Mouse (Mus musculus) neural tube, embryonic 12.5 days (tissue): ENCODE data around the gene Scly. TPM values are rescaled to one million over a fixed set of nuclear protein-coding genes. Genes with fewer than 3 reads are reported as not detected.

Experiments used
- ATAC-seq: fragments of 200-750 bp; cut with Nextera tagmentation; 2 replicates; pipeline ENCODE4 v1.8.0; 2017; ENCODE audit warnings: low read depth, mild to moderate bottlenecking, moderate TSS enrichment, moderate library complexity; ENCODE audit not compliant: low FRiP score
- H3K27ac ChIP-seq: fragments of 300-500 bp; sonication (generic); 2 replicates; pipeline ENCODE4 v1.5.1; 2016
- H3K27me3 ChIP-seq: fragments of 300-500 bp; sonication (generic); replicated peaks from 2 replicates; pipeline ENCODE4 v1.6.1; 2016; ENCODE audit warnings: mild to moderate bottlenecking
- H3K36me3 ChIP-seq: fragments of 300-500 bp; sonication (generic); 2 replicates; pipeline ENCODE4 v1.6.1; 2016; ENCODE audit warnings: mild to moderate bottlenecking
- H3K4me1 ChIP-seq: fragments of 300-500 bp; sonication (generic); 2 replicates; pipeline ENCODE4 v1.6.1; 2016
- H3K4me2 ChIP-seq: fragments of 300-500 bp; sonication (generic); replicated peaks from 2 replicates; pipeline ENCODE4 v1.6.1; 2016; ENCODE audit warnings: mild to moderate bottlenecking
- H3K4me3 ChIP-seq: fragments of 300-500 bp; sonication (generic); 2 replicates; pipeline ENCODE4 v1.5.1; 2016
- H3K9ac ChIP-seq: fragments of 300-500 bp; sonication (generic); 2 replicates; pipeline ENCODE4 v1.6.1; 2016; ENCODE audit warnings: mild to moderate bottlenecking
- H3K9me3 ChIP-seq: fragments of 300-500 bp; sonication (generic); 2 replicates; pipeline ENCODE4 v1.6.1; 2016; ENCODE audit warnings: mild to moderate bottlenecking
- WGBS: fragments of 180-500 bp; shearing (Covaris S2); methylation state at CpG from one replicate; pipeline ENCODE4 v1.1.7; 2016; 5-methylcytosine and 5-hydroxymethylcytosine counted together
- polyA plus RNA-seq: library from polyadenylated mRNA; unstranded; fragments of >200 nt; fragmentation: Nextera tagmentation; extraction: Ambion mirVana; gene quantifications from 2 replicates; pipeline ENCODE4 v1.2.1, GENCODE M21; 2016

Gene Scly
- polyA plus RNA-seq, 1 experiment from 2014 or later, result 16.1 TPM

- Histone ChIP-seq H3K4me2 (no peak overlapping the region), H3K27me3 (peaks cover 19% of the 10 kb centered on the region; the same call in 1 of the 2 replicates), H3K27ac (no peak overlapping the region), H3K4me1 (peaks cover 7% of the 10 kb centered on the region; the same call in 1 of the 2 replicates), H3K4me3 (no peak overlapping the region), H3K9me3 (no peaks in the 10 kb centered on the region), H3K9ac (no peak overlapping the region), H3K36me3 (peaks cover 41% of the 10 kb centered on the region)
- 60% methylated on average over 4 of the region's 4 CpGs for WGBS
- ATAC-seq, result no peak
Measured at GRCm38 (mm10) chr1:91369408-91369807, 71.3 kb downstream of the Scly start.

- no peak for ATAC-seq
- Histone ChIP-seq H3K27ac (no peak overlapping the region), H3K4me1 (peaks cover 7% of the 10 kb centered on the region; the same call in 1 of the 2 replicates), H3K9me3 (no peaks in the 10 kb centered on the region), H3K27me3 (peaks cover 19% of the 10 kb centered on the region; the same call in 1 of the 2 replicates), H3K9ac (no peak overlapping the region), H3K4me2 (no peak overlapping the region), H3K4me3 (no peak overlapping the region), H3K36me3 (peaks cover 48% of the 10 kb centered on the region)
- WGBS, result 89% methylated on average over 23 of the region's 23 CpGs
Measured at GRCm38 (mm10) chr1:91370055-91370454, 71.9 kb downstream of the Scly start.

Other genes with a start within 250 kb of the Scly start
- 0.38 and 1.5 TPM in 2 replicates for gene Rbm44, start 153.2 kb upstream of the Scly start, polyA plus RNA-seq
- gene Ramp1, start 118.5 kb upstream of the Scly start, polyA plus RNA-seq, result 0.31 and 0.44 TPM in 2 replicates
- 71.4 and 71.8 TPM in 2 replicates for gene Ube2f, start 48.0 kb upstream of the Scly start, polyA plus RNA-seq
- gene Espnl, start 23.7 kb downstream of the Scly start, polyA plus RNA-seq, result 0.13 TPM in 2 replicates
- gene Klhl30, start 52.7 kb downstream of the Scly start, polyA plus RNA-seq, result 0.39 and 0.55 TPM in 2 replicates
- 0.19 and 0.33 TPM in 2 replicates for gene Erfe, start 68.1 kb downstream of the Scly start, polyA plus RNA-seq
- gene Ilkap, start 100.5 kb downstream of the Scly start, polyA plus RNA-seq, result 148 and 153 TPM in 2 replicates
- 360 and 364 TPM in 2 replicates for gene Hes6, start 115.7 kb downstream of the Scly start, polyA plus RNA-seq
- 2.8 and 3.6 TPM in 2 replicates for gene Per2, start 161.0 kb downstream of the Scly start, polyA plus RNA-seq
- 11.5 and 13.9 TPM in 2 replicates for gene Traf3ip1, start 196.3 kb downstream of the Scly start, polyA plus RNA-seq
- 17.4 and 20.7 TPM in 2 replicates for gene Asb1, start 242.2 kb downstream of the Scly start, polyA plus RNA-seq